Mouse (Mus musculus) lung, postnatal 14 days (tissue): ENCODE data around the gene Myo1h.
A peak's percentile ranks its signal among the peaks of the same experiment; 100 is the strongest.

Experiments
- DNase-seq: peaks from one replicate; pipeline ENCODE4 v3.0.0; 2021

Myo1h gene

GRCm38 (mm10) chr5:114288874-114289273 lies at the start of gene Myo1h:
Myo1h (plus strand) TSS chr5:114289166.
- no peak for DNase-seq

- no peak for DNase-seq
Observed at GRCm38 (mm10) chr5:114239737-114240136, 49.2 kb upstream of the Myo1h start.

- DNase-seq = no peak
Observed at GRCm38 (mm10) chr5:114246465-114246864, 42.5 kb upstream of the Myo1h start.

GRCm38 (mm10) chr5:114248174-114248589 lies 40.8 kb upstream of the Myo1h start:
- DNase-seq = peak; percentile 79

- DNase-seq = no peak
Observed at GRCm38 (mm10) chr5:114259495-114259894, 29.5 kb upstream of the Myo1h start.

- no peak for DNase-seq
Observed at GRCm38 (mm10) chr5:114261494-114261893, 27.5 kb upstream of the Myo1h start.

GRCm38 (mm10) chr5:114264030-114264459 lies 24.9 kb upstream of the Myo1h start:
- DNase-seq = no peak

- no peak for DNase-seq
Observed at GRCm38 (mm10) chr5:114264791-114265190, 24.2 kb upstream of the Myo1h start.

GRCm38 (mm10) chr5:114268646-114269045 lies 20.3 kb upstream of the Myo1h start:
- DNase-seq = peak; percentile 44

- DNase-seq = no peak
Observed at GRCm38 (mm10) chr5:114269499-114269898, 19.5 kb upstream of the Myo1h start.

GRCm38 (mm10) chr5:114269984-114270383 lies 19.0 kb upstream of the Myo1h start:
- no peak for DNase-seq

GRCm38 (mm10) chr5:114273693-114274402 lies 15.1 kb upstream of the Myo1h start, which contains the start of gene Foxn4:
Foxn4 (minus strand) TSS chr5:114273807.
- DNase-seq = no peak

- DNase-seq = no peak
Observed at GRCm38 (mm10) chr5:114275339-114275738, 13.6 kb upstream of the Myo1h start.

- no peak for DNase-seq
Observed at GRCm38 (mm10) chr5:114275991-114276390, 13.0 kb upstream of the Myo1h start.

GRCm38 (mm10) chr5:114279382-114280143 lies 9.4 kb upstream of the Myo1h start:
- no peak for DNase-seq

- DNase-seq = no peak
Observed at GRCm38 (mm10) chr5:114282346-114282745, 6.6 kb upstream of the Myo1h start.

GRCm38 (mm10) chr5:114284604-114285397 lies 4.2 kb upstream of the Myo1h start:
- no peak for DNase-seq

GRCm38 (mm10) chr5:114285398-114285700 lies 3.6 kb upstream of the Myo1h start:
- no peak for DNase-seq

- DNase-seq = no peak
Observed at GRCm38 (mm10) chr5:114286102-114286501, 2.9 kb upstream of the Myo1h start.

- no peak for DNase-seq
Observed at GRCm38 (mm10) chr5:114286872-114287571, 1.9 kb upstream of the Myo1h start.

- no peak for DNase-seq
Observed at GRCm38 (mm10) chr5:114288396-114288795, 570 bp upstream of the Myo1h start.

GRCm38 (mm10) chr5:114290004-114290403 lies 1.0 kb downstream of the Myo1h start:
- no peak for DNase-seq
